Comparison of ENCODE assay signal across 16 mouse cellular contexts in genomic region chr6:28825894-28826293, GRCm38 (mm10). TPM values are rescaled to one million over a fixed set of nuclear protein-coding genes. Genes with fewer than 3 reads are reported as not detected.
DNase-seq lines count a peak whose midpoint lies in the region; ATAC-seq and TF ChIP-seq lines count a peak whose summit lies in the region.
"Had no signal": no experiment of that assay in that cellular context is flagged by ENCODE, and none has a peak within 500 bp of the region (broad histone marks: within the 10 kb centered on the region; RNA-seq: fewer than 3 reads in every experiment).

No protein-coding gene starts in this region.

- H3K9ac ChIP-seq in midbrain, embryonic 11.5 days (ENCODE audit: low read length) = no peak overlapping the region
- H3K9ac ChIP-seq in midbrain, embryonic 12.5 days (replicated peaks) = no peak overlapping the region
- H3K9ac ChIP-seq in neural tube, embryonic 14.5 days (replicated peaks; ENCODE audit: low read depth, low read length) = no peak overlapping the region
- H3K9ac ChIP-seq: limb, embryonic 15.5 days had no signal

- no peaks in the 10 kb centered on the region for H3K9me3 ChIP-seq in midbrain, embryonic 11.5 days (ENCODE audit: control insufficient read depth, low read length)
- no peaks in the 10 kb centered on the region for H3K9me3 ChIP-seq in midbrain, embryonic 10.5 days (replicated peaks)
- no peaks in the 10 kb centered on the region for H3K9me3 ChIP-seq in midbrain, embryonic 12.5 days
- H3K9me3 ChIP-seq in neural tube, embryonic 14.5 days (ENCODE audit: control insufficient read depth, low read length) = no peaks in the 10 kb centered on the region
- H3K9me3 ChIP-seq: limb, embryonic 15.5 days had no signal

- H3K4me3 ChIP-seq in cerebellum, adult 2 months (replicated peaks; ENCODE audit: insufficient read depth, low read depth, low read length) = no peak overlapping the region
- H3K4me3 ChIP-seq in midbrain, embryonic 11.5 days (ENCODE audit: low read depth, low read length) = no peak overlapping the region
- H3K4me3 ChIP-seq in midbrain, embryonic 10.5 days = no peak overlapping the region
- no peak overlapping the region for H3K4me3 ChIP-seq in midbrain, embryonic 12.5 days
- H3K4me3 ChIP-seq in neural tube, embryonic 14.5 days (ENCODE audit: low read depth, low read length) = no peak overlapping the region
- H3K4me3 ChIP-seq: gastrocnemius, adult 2 months; limb, embryonic 15.5 days had no signal

- WGBS in cerebellum, adult 2 months = 38% methylated on average over 3 of the region's 3 CpGs
- 55% methylated on average over 3 of the region's 3 CpGs for WGBS in midbrain, embryonic 11.5 days
- 72% methylated on average over 3 of the region's 3 CpGs for WGBS in midbrain, embryonic 10.5 days
- WGBS in midbrain, embryonic 12.5 days = 62% methylated on average over 3 of the region's 3 CpGs
- WGBS in neural tube, embryonic 14.5 days = 36% methylated on average over 3 of the region's 3 CpGs

- TF ChIP-seq CTCF in cerebellum, adult 2 months (IDR thresholded peaks at IDR 0.05; ENCODE audit: borderline replicate concordance, insufficient read depth, low read depth, low read length) = no peak

- no peak overlapping the region for H3K27ac ChIP-seq in cerebellum, adult 2 months (ENCODE audit: insufficient read depth, low read length)
- no peak overlapping the region for H3K27ac ChIP-seq in midbrain, embryonic 11.5 days (ENCODE audit: low read depth, low read length)
- no peak overlapping the region for H3K27ac ChIP-seq in midbrain, embryonic 10.5 days (replicated peaks)
- H3K27ac ChIP-seq in midbrain, embryonic 12.5 days (replicated peaks) = no peak overlapping the region
- H3K27ac ChIP-seq in neural tube, embryonic 14.5 days (ENCODE audit: low read depth, low read length) = no peak overlapping the region
- H3K27ac ChIP-seq: gastrocnemius, adult 2 months; limb, embryonic 15.5 days had no signal

- peaks cover 29% of the 10 kb centered on the region for H3K4me1 ChIP-seq in cerebellum, adult 2 months (ENCODE audit: control insufficient read depth, insufficient read depth, low read length)
- peaks cover 28% of the 10 kb centered on the region for H3K4me1 ChIP-seq in midbrain, embryonic 11.5 days (ENCODE audit: control insufficient read depth, insufficient read depth, low read length)
- peaks cover 56% of the 10 kb centered on the region for H3K4me1 ChIP-seq in midbrain, embryonic 10.5 days
- H3K4me1 ChIP-seq in midbrain, embryonic 12.5 days = peaks cover 55% of the 10 kb centered on the region
- peaks cover 48% of the 10 kb centered on the region for H3K4me1 ChIP-seq in neural tube, embryonic 14.5 days (ENCODE audit: control insufficient read depth, insufficient read depth, low read length)

- 0 out of 2 replicates have a peak, but pooled peaks cover 2% of the 10 kb centered on the region for H3K36me3 ChIP-seq in midbrain, embryonic 11.5 days (ENCODE audit: control insufficient read depth, insufficient read depth, low read length)
- peaks cover 10% of the 10 kb centered on the region for H3K36me3 ChIP-seq in midbrain, embryonic 10.5 days
- peaks cover 9% of the 10 kb centered on the region for H3K36me3 ChIP-seq in midbrain, embryonic 12.5 days
- 0 out of 2 replicates have a peak, but pooled peaks cover 7% of the 10 kb centered on the region for H3K36me3 ChIP-seq in neural tube, embryonic 14.5 days (ENCODE audit: control insufficient read depth, insufficient read depth, low read length)

- H3K27me3 ChIP-seq in cerebellum, adult 2 months (ENCODE audit: control insufficient read depth, insufficient read depth, low read length) = no peaks in the 10 kb centered on the region
- no peaks in the 10 kb centered on the region; the same call in 1 of the 2 replicates for H3K27me3 ChIP-seq in midbrain, embryonic 11.5 days (ENCODE audit: control insufficient read depth, insufficient read depth, low read length)
- peaks cover 15% of the 10 kb centered on the region for H3K27me3 ChIP-seq in midbrain, embryonic 10.5 days (ENCODE audit: low read depth, poor library complexity, severe bottlenecking)
- peaks cover 10% of the 10 kb centered on the region for H3K27me3 ChIP-seq in midbrain, embryonic 12.5 days
- no peaks in the 10 kb centered on the region for H3K27me3 ChIP-seq in neural tube, embryonic 14.5 days (ENCODE audit: control insufficient read depth, insufficient read depth, low read length)

- H3K4me2 ChIP-seq in midbrain, embryonic 11.5 days = no peak overlapping the region
- peak overlapping the region; percentile 2; the same call in 1 of the 2 replicates for H3K4me2 ChIP-seq in midbrain, embryonic 12.5 days (replicated peaks)
- peak overlapping the region; percentile 92 for H3K4me2 ChIP-seq in neural tube, embryonic 14.5 days (ENCODE audit: low read depth, low read length)
- H3K4me2 ChIP-seq: limb, embryonic 15.5 days had no signal

- peak; percentile 10 for DNase-seq in cerebellum, adult 8-10 months
- no peak for DNase-seq in cerebellum, adult 2 months
- no peak for DNase-seq in midbrain, embryonic 11.5 days (ENCODE audit: low spot score, missing footprints)
- no peak for DNase-seq in midbrain, embryonic 10.5 days (ENCODE audit: low spot score)
- DNase-seq in lung, postnatal 36 days = no peak
- DNase-seq in adrenal gland, adult (ENCODE audit: inconsistent age in 2 of 2, low spot score in 1 of 2) = no peak
- DNase-seq: cerebellum, adult 11-12 months; gastrocnemius, adult 2 months; heart, adult 18-20 months; kidney, adult 8-10 months; kidney, postnatal 36 days; lung, postnatal 14 days; retina, postnatal 1 day had no signal

- ATAC-seq in midbrain, embryonic 11.5 days (ENCODE audit: low FRiP score) = peak; percentile 51; the same call in 1 of the 2 replicates
- peak; percentile 36; the same call in 1 of the 2 replicates for ATAC-seq in midbrain, embryonic 12.5 days (ENCODE audit: low FRiP score, low read depth)
- no peak for ATAC-seq in neural tube, embryonic 14.5 days (ENCODE audit: low read depth)

- TF ChIP-seq POLR2A in cerebellum, adult 2 months (IDR thresholded peaks at IDR 0.05; ENCODE audit: borderline replicate concordance, insufficient read depth, low read length) = no peak

RNA-seq across cellular contexts. Expression of gene Lrrc4, which starts 5.7 kb away (rescaled TPM):
- 51.6 and 58.0 TPM in 2 replicates for polyA plus RNA-seq in cerebellum, adult 2 months (2012; rRNA removed)
- polyA plus RNA-seq in midbrain, embryonic 11.5 days (2014; fragmentation: Nextera tagmentation; extraction: Ambion mirVana) = 2.2 and 2.7 TPM in 2 replicates
- 1.5 and 2.3 TPM in 2 replicates for polyA plus RNA-seq in midbrain, embryonic 10.5 days (2016; fragmentation: Nextera tagmentation; extraction: Ambion mirVana)
- polyA plus RNA-seq in midbrain, embryonic 12.5 days (2016; fragmentation: Nextera tagmentation; extraction: Ambion mirVana) = 3.8 TPM in 2 replicates
- 9.7 and 11.5 TPM in 2 replicates for polyA plus RNA-seq in neural tube, embryonic 14.5 days (2014; fragmentation: Nextera tagmentation; extraction: Ambion mirVana)
